Mouse (Mus musculus) heart, postnatal 0 days (tissue): ENCODE measurements around the gene Smad9.

ENCODE experiments used
- CTCF ChIP-seq: IDR thresholded peaks from 2 replicates; pipeline ENCODE4 v1.5.1; 2016; ENCODE audit warnings: antibody characterized with exemption, control low read depth, low read depth
- EP300 ChIP-seq: IDR thresholded peaks from 2 replicates; pipeline ENCODE4 v1.6.1; 2016; ENCODE audit warnings: antibody characterized with exemption, low read depth

DNA sequence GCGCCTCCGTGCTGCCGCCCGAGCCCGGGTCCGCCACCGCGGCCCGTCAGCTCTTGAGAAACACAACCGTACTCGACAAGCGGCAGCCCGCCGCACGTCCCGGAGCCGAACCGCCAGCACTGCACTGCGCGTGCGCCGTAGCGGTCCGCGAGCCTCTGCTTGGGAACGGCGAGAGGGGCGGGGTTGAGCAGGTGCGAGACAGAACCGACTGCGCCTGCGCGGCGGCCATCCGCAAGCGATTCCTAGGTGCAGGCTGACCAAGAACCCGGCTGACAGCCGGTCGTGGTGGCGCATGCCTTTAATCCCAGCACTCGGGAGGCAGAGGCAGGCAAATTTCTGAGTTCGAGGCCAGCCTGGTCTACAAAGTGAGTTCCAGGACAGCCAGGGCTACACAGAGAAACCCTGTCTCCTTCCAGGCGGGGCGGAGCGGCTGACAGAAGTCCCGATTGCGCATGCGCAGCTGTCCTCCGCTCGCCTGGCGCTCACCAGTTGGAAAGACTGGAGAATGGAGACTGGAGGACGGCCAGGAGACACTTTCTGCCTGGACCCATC lies 52.4 kb downstream of the Smad9 start, which contains the start of gene Rfxap:
- TF ChIP-seq EP300 (no peak), CTCF (no peak)
